Mouse (Mus musculus) ES-E14 (cell line): ENCODE data around the gene S1pr2.

Experiments
- HCFC1 ChIP-seq: IDR thresholded peaks from 2 replicates; pipeline ENCODE4 v1.6.1; 2012; ENCODE audit warnings: low read length, inconsistent platforms, borderline replicate concordance; ENCODE audit not compliant: insufficient read depth
- ZC3H11A ChIP-seq: IDR thresholded peaks from 2 replicates; pipeline ENCODE4 v1.6.1; 2012; ENCODE audit warnings: low read depth, mild to moderate bottlenecking, inconsistent platforms, low read length, borderline replicate concordance

DNA sequence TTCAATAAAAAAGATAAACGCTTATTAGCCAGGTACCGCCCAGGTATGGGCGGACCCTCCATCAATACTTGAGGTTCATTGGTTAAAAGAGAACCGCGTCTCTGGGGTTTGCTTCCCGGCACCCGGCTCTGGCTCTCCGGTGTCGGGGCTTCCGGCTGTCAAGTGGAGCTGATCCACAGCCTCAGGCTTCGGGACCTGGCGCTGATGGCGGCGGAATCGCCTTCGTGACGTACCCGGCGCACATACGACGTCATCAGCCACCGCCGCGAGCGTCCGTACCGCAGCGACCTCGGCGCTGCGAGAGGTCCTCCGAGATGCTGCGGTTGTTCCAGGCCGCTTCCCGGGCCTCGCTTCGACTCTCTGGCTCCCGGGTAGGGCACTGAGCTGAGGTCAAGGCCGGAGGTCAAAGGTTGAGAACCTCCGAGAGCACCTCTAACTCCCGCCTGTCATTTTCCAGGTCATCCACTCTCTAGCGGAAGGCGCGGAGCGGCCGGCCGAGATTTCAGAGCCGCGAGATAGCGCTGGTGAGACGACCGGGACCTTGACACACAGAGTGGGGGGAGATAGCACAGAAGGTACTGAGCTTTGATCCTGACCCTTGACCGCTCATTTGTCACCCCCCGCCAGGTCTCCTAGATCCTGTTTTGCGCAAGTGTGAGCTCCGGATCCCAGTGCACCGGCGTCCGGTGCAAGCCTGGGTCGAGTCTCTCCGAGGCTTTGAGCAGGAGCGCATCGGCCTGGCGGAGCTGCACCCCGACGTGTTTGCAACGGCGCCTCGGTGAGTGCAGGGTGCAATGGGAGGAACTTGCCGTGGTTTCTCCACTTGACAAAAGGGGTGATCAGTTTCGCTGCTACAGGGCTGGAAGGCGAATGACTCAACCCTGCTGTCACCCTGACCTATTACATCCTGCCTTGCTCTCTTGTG, 26.3 kb upstream of the S1pr2 start, which contains the start of gene Mrpl4:
- TF ChIP-seq ZC3H11A (no peak), HCFC1 (peak; percentile 78; the same call in 1 of the 2 replicates)
